Mouse (Mus musculus): ENCODE data around the gene Amotl2. TPM values are rescaled to one million over a fixed set of nuclear protein-coding genes. Genes with fewer than 3 reads are reported as not detected.

Gene Amotl2
- polyA plus RNA-seq, 1 experiment, result 40.5 TPM

GRCm38 (mm10) chr9:102689406-102689939, 27.0 kb upstream of the Amotl2 start:
- DNase-seq, result no peak
- peak overlapping the region; percentile 41 for H3K4me3 ChIP-seq (ENCODE audit: insufficient read depth, low read depth, low read length)
- WGBS, result 11% methylated on average over 13 of the region's 13 CpGs

GRCm38 (mm10) chr9:102689940-102690642, 26.4 kb upstream of the Amotl2 start:
- Histone ChIP-seq H3K4me3 (ENCODE audit: insufficient read depth, low read depth, low read length) (peak overlapping the region; percentile 41), H3K36me3 (ENCODE audit: control insufficient read depth, insufficient read depth, low read length) (no peaks in the 10 kb centered on the region), H3K27ac (ENCODE audit: insufficient read depth, low read depth, low read length) (no peak overlapping the region), H3K4me1 (ENCODE audit: control insufficient read depth, insufficient read depth, low read length) (no peaks in the 10 kb centered on the region), H3K27me3 (replicated peaks; ENCODE audit: control insufficient read depth, insufficient read depth, low read length) (no peaks in the 10 kb centered on the region)
- TF ChIP-seq CTCF (conservative IDR thresholded peaks at IDR 0.05; ENCODE audit: insufficient read depth, insufficient read length, low read depth, low read length), result no peak
- TF ChIP-seq POLR2A (IDR thresholded peaks at IDR 0.05; ENCODE audit: low read depth, low read length), result no peak
- WGBS, result 2% methylated on average over 44 of the region's 44 CpGs
- DNase-seq, result peak; percentile 16

More at GRCm38 (mm10) chr9:102689406-102689939, 27.0 kb upstream of the Amotl2 start:
- H3K4me1 ChIP-seq (ENCODE audit: control insufficient read depth, insufficient read depth, low read length), result no peaks in the 10 kb centered on the region
- H3K27ac ChIP-seq (ENCODE audit: insufficient read depth, low read depth, low read length), result no peak overlapping the region
- no peaks in the 10 kb centered on the region for H3K27me3 ChIP-seq (replicated peaks; ENCODE audit: control insufficient read depth, insufficient read depth, low read length)
- TF ChIP-seq CTCF (conservative IDR thresholded peaks at IDR 0.05; ENCODE audit: insufficient read depth, insufficient read length, low read depth, low read length), result no peak
- no peak for TF ChIP-seq POLR2A (IDR thresholded peaks at IDR 0.05; ENCODE audit: low read depth, low read length)
- H3K36me3 ChIP-seq (ENCODE audit: control insufficient read depth, insufficient read depth, low read length), result no peaks in the 10 kb centered on the region

GRCm38 (mm10) chr9:102690891-102691290, 25.6 kb upstream of the Amotl2 start:
- H3K4me1 ChIP-seq (ENCODE audit: control insufficient read depth, insufficient read depth, low read length), result no peaks in the 10 kb centered on the region
- no peaks in the 10 kb centered on the region for H3K36me3 ChIP-seq (ENCODE audit: control insufficient read depth, insufficient read depth, low read length)
- no peaks in the 10 kb centered on the region for H3K27me3 ChIP-seq (replicated peaks; ENCODE audit: control insufficient read depth, insufficient read depth, low read length)
- no peak for DNase-seq
- H3K27ac ChIP-seq (ENCODE audit: insufficient read depth, low read depth, low read length), result no peak overlapping the region
- WGBS, result 35% methylated on average over 15 of the region's 15 CpGs
- TF ChIP-seq POLR2A (IDR thresholded peaks at IDR 0.05; ENCODE audit: low read depth, low read length) (no peak), CTCF (conservative IDR thresholded peaks at IDR 0.05; ENCODE audit: insufficient read depth, insufficient read length, low read depth, low read length) (no peak)
- no peak overlapping the region for H3K4me3 ChIP-seq (ENCODE audit: insufficient read depth, low read depth, low read length)

DNA sequence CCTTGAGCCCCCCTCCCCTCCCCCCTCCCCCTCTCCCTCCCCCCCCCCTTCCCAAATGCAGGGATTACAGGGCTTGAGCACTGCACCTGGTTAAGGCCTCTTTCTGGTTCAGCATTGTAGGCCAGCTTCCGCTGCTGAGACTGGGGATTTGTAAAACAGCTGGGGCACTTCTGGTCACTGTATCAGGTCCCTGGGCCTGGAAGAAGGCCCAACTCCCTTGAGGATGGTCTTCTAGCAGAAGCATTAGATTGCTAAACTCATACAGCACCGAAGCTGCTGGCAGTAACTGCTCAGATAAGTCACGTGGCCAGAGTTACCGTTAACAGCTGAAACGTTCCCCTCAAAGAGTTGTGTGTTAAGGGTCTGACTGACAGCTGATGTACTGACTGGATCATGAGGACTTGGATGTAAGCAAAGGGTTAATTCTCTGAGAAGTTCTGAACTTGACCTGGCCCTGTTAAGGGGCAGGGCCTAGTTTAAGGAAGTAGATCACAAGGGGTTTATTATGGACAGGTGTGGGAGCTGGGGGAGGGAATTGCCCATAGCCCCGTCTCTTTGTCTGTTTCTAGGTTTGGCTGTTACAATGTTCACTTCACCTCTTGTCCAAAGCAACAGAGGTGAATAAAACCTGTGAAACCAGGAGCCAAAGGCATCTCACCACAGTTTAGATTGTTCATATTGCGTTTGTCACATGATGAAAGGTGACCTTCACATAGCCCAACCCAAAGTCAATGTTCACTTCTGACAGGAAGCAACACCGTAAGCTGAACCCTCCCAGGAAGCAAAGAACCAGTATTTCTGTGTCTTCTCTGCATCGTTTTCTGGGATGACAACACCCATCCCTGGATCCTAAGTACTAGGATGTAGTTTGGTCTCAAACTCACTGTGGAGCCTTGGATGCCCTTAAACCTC, 23.7 kb upstream of the Amotl2 start:
- H3K27ac ChIP-seq (ENCODE audit: insufficient read depth, low read depth, low read length), result no peak overlapping the region
- H3K27me3 ChIP-seq (replicated peaks; ENCODE audit: control insufficient read depth, insufficient read depth, low read length), result no peaks in the 10 kb centered on the region
- H3K4me1 ChIP-seq (ENCODE audit: control insufficient read depth, insufficient read depth, low read length), result no peaks in the 10 kb centered on the region
- H3K4me3 ChIP-seq (ENCODE audit: insufficient read depth, low read depth, low read length), result no peak overlapping the region
- peak; percentile 14 for DNase-seq
- TF ChIP-seq POLR2A (IDR thresholded peaks at IDR 0.05; ENCODE audit: low read depth, low read length) (no peak), CTCF (conservative IDR thresholded peaks at IDR 0.05; ENCODE audit: insufficient read depth, insufficient read length, low read depth, low read length) (no peak)
- 69% methylated on average over 9 of the region's 9 CpGs for WGBS
- H3K36me3 ChIP-seq (ENCODE audit: control insufficient read depth, insufficient read depth, low read length), result no peaks in the 10 kb centered on the region

GRCm38 (mm10) chr9:102701042-102701441, 15.4 kb upstream of the Amotl2 start:
- DNase-seq, result no peak
- no peak overlapping the region for H3K4me3 ChIP-seq (ENCODE audit: insufficient read depth, low read depth, low read length)
- 74% methylated on average over 6 of the region's 6 CpGs for WGBS
- H3K27ac ChIP-seq (ENCODE audit: insufficient read depth, low read depth, low read length), result no peak overlapping the region
- no peaks in the 10 kb centered on the region for H3K27me3 ChIP-seq (replicated peaks; ENCODE audit: control insufficient read depth, insufficient read depth, low read length)
- no peaks in the 10 kb centered on the region for H3K4me1 ChIP-seq (ENCODE audit: control insufficient read depth, insufficient read depth, low read length)
- H3K36me3 ChIP-seq (ENCODE audit: control insufficient read depth, insufficient read depth, low read length), result no peaks in the 10 kb centered on the region
- no peak for TF ChIP-seq POLR2A (IDR thresholded peaks at IDR 0.05; ENCODE audit: low read depth, low read length)
- no peak for TF ChIP-seq CTCF (conservative IDR thresholded peaks at IDR 0.05; ENCODE audit: insufficient read depth, insufficient read length, low read depth, low read length)

DNA sequence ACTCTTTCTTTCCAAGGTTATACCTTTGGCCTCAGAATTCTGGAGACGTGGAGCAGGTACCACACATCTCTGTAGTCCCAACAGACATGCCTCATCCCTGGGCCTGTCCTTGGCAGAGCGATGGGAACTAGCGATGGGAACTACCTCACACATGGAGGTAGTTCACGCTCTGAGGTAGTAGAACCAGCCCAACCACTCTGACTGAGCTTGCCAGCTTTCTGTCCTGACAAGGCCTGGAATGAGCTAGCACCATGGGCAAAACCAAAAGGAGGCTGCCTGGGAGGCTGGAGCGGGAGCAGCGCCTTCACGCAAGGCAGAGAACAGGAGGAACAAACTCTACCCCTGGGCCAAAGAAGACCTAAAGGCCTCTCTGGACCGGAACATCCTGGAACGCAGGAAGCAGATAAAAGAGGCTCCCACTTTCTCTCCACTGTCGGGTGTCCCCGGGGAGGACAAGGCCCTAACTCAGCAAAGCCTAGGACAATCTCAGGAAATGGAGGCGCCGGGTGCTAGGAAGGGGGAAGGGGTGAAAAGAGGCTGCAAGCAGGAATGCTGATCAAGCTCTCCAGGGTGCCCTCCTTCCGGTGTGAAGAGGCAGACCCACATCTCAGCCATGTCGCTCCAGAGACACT, 6.9 kb upstream of the Amotl2 start:
- TF ChIP-seq POLR2A (IDR thresholded peaks at IDR 0.05; ENCODE audit: low read depth, low read length) (no peak), CTCF (conservative IDR thresholded peaks at IDR 0.05; ENCODE audit: insufficient read depth, insufficient read length, low read depth, low read length) (no peak)
- peak overlapping the region; percentile 17; the same call in 1 of the 2 replicates for H3K27ac ChIP-seq (ENCODE audit: insufficient read depth, low read depth, low read length)
- peaks cover 4% of the 10 kb centered on the region for H3K4me1 ChIP-seq (ENCODE audit: control insufficient read depth, insufficient read depth, low read length)
- H3K36me3 ChIP-seq (ENCODE audit: control insufficient read depth, insufficient read depth, low read length), result no peaks in the 10 kb centered on the region
- DNase-seq, result peak; percentile 67
- H3K27me3 ChIP-seq (replicated peaks; ENCODE audit: control insufficient read depth, insufficient read depth, low read length), result no peaks in the 10 kb centered on the region
- WGBS, result 56% methylated on average over 15 of the region's 15 CpGs
- no peak overlapping the region for H3K4me3 ChIP-seq (ENCODE audit: insufficient read depth, low read depth, low read length)

Data from kidney, adult 2 months (tissue).